Mouse (Mus musculus) forebrain, embryonic 16.5 days (tissue): ENCODE measurements around the gene Lrpprc. TPM values are rescaled to one million over a fixed set of nuclear protein-coding genes. Genes with fewer than 3 reads are reported as not detected.

Experiments
- ATAC-seq: fragments of 200-750 bp; cut with Nextera tagmentation; 2 replicates; pipeline ENCODE4 v1.8.0; 2017; ENCODE audit warnings: mild to moderate bottlenecking, moderate library complexity
- H3K27ac ChIP-seq: fragments of 300-500 bp; sonication (generic); 2 replicates; pipeline ENCODE4 v1.5.1; 2014; ENCODE audit warnings: low read length, control low read depth
- H3K27me3 ChIP-seq: fragments of 300-500 bp; sonication (generic); replicated peaks from 2 replicates; pipeline ENCODE4 v1.6.1; 2014; ENCODE audit warnings: low read length; ENCODE audit not compliant: control insufficient read depth, insufficient read depth
- H3K36me3 ChIP-seq: fragments of 300-500 bp; sonication (generic); 2 replicates; pipeline ENCODE4 v1.6.1; 2014; ENCODE audit not compliant: control insufficient read depth, insufficient read depth
- H3K4me1 ChIP-seq: fragments of 300-500 bp; sonication (generic); replicated peaks from 2 replicates; pipeline ENCODE4 v1.6.1; 2014; ENCODE audit warnings: low read length; ENCODE audit not compliant: control insufficient read depth, insufficient read depth
- H3K4me2 ChIP-seq: fragments of 300-500 bp; sonication (generic); 2 replicates; pipeline ENCODE4 v1.6.1; 2014; ENCODE audit warnings: mild to moderate bottlenecking, low read length, control low read depth
- H3K4me3 ChIP-seq: fragments of 300-500 bp; sonication (generic); replicated peaks from 2 replicates; pipeline ENCODE4 v1.5.1; 2014; ENCODE audit warnings: mild to moderate bottlenecking, low read length, control low read depth
- H3K9ac ChIP-seq: fragments of 300-500 bp; sonication (generic); replicated peaks from 2 replicates; pipeline ENCODE4 v1.6.1; 2014; ENCODE audit warnings: low read depth, low read length, control low read depth
- H3K9me3 ChIP-seq: fragments of 300-500 bp; sonication (generic); 2 replicates; pipeline ENCODE4 v1.6.1; 2016; ENCODE audit warnings: low read length; ENCODE audit not compliant: control insufficient read depth
- WGBS: fragments of 180-500 bp; shearing (Covaris S2); extraction: QIAGEN DNeasy Blood & Tissue Kit; methylation state at CpG from one replicate; pipeline ENCODE4 v1.1.7; 2014; 5-methylcytosine and 5-hydroxymethylcytosine counted together
- polyA plus RNA-seq: library from polyadenylated mRNA; unstranded; fragments of >200 nt; fragmentation: Nextera tagmentation; extraction: Ambion mirVana; gene quantifications from 2 replicates; pipeline ENCODE4 v1.2.1, GENCODE M21; 2015

The Lrpprc gene
- polyA plus RNA-seq, 1 experiment from 2014 or later = 46.8 TPM

DNA sequence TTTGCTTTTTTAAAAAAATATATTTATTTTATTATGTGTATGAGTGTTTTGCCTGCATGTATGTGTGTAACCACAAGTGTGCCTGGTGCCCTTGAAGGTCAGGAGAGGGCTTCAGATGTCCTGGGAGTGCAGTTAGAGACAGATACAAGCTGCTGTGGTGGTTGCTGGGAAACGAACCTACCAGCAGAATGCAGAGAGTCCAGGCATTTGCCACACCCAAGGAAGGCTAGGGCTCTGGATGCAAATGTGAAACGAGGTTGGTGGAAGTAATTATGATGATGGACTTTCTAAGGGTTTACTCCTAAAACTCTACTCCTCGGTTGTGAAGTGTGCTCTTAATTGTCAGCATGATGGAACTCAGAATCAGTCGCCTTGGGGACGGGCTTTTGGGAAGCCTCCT lies 1.4 kb upstream of the Lrpprc start:
- H3K4me1 ChIP-seq = peaks cover 21% of the 10 kb centered on the region
- no peak for ATAC-seq
- H3K27ac ChIP-seq = no peak overlapping the region
- H3K4me2 ChIP-seq = no peak overlapping the region
- no peaks in the 10 kb centered on the region; the same call in 1 of the 2 replicates for H3K36me3 ChIP-seq
- H3K9me3 ChIP-seq = no peaks in the 10 kb centered on the region
- H3K9ac ChIP-seq = no peak overlapping the region
- whole genome bisulfite sequencing = 74% methylated on average over 5 of the region's 5 CpGs
- H3K4me3 ChIP-seq = no peak overlapping the region
- H3K27me3 ChIP-seq = no peaks in the 10 kb centered on the region

DNA sequence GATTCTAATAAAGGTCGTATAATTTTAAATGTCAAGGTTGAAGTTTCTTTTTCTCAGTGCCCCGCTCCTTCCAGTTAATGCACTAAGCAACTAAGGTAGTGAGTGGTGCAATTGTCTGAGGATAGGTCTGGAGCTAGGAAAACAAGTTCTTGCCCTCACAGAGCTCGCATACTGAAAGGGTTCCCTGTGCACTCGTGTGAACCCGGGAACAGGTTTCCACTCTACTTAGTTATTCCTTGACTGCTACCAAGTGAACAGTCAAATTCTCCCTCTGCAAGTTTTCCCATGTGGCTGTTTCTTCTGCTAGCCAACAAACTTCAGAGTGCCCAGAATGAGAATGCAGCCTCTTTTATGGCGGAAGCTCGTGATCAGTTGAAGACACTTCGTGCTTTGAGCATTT lies 567 bp upstream of the Lrpprc start:
- H3K27ac ChIP-seq = peak overlapping the region; percentile 75
- no peaks in the 10 kb centered on the region; the same call in 1 of the 2 replicates for H3K36me3 ChIP-seq
- no peaks in the 10 kb centered on the region for H3K27me3 ChIP-seq
- peak overlapping the region; percentile 75 for H3K4me3 ChIP-seq
- WGBS = 4% methylated on average over 8 of the region's 8 CpGs
- H3K4me1 ChIP-seq = peaks cover 21% of the 10 kb centered on the region
- H3K9me3 ChIP-seq = no peaks in the 10 kb centered on the region
- peak overlapping the region; percentile 68 for H3K4me2 ChIP-seq
- peak; percentile 8 for ATAC-seq
- peak overlapping the region; percentile 84 for H3K9ac ChIP-seq

DNA sequence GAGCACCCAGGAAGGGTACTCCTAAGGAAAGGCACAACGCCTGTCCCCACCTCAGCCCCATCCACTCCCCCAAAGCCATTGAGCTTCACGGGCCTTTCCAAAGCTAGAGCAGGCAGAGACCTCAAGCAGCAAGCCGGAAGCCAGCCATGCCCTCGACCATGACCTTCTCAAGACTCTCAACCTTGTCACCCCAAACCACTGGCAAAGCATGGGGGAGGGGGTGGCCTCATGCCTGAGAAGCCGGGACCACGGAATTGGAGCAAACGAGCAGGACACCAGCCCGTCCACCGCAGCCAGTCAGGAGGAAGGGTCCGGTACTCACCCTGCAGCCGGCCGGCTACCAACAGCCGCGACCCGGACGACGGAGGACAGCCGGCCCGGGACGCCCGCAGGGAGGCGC lies 546 bp downstream of the Lrpprc start:
- Histone ChIP-seq H3K4me1 (peaks cover 21% of the 10 kb centered on the region), H3K27ac (peak overlapping the region; percentile 12; the same call in 1 of the 2 replicates), H3K27me3 (no peaks in the 10 kb centered on the region), H3K9me3 (no peaks in the 10 kb centered on the region), H3K9ac (peak overlapping the region; percentile 84), H3K4me3 (peak overlapping the region; percentile 75), H3K4me2 (peak overlapping the region; percentile 68), H3K36me3 (no peaks in the 10 kb centered on the region; the same call in 1 of the 2 replicates)
- 0 out of 2 replicates have a peak, but pooled peaks have one; percentile 0 for ATAC-seq
- 1% methylated on average over 22 of the region's 22 CpGs for WGBS

DNA sequence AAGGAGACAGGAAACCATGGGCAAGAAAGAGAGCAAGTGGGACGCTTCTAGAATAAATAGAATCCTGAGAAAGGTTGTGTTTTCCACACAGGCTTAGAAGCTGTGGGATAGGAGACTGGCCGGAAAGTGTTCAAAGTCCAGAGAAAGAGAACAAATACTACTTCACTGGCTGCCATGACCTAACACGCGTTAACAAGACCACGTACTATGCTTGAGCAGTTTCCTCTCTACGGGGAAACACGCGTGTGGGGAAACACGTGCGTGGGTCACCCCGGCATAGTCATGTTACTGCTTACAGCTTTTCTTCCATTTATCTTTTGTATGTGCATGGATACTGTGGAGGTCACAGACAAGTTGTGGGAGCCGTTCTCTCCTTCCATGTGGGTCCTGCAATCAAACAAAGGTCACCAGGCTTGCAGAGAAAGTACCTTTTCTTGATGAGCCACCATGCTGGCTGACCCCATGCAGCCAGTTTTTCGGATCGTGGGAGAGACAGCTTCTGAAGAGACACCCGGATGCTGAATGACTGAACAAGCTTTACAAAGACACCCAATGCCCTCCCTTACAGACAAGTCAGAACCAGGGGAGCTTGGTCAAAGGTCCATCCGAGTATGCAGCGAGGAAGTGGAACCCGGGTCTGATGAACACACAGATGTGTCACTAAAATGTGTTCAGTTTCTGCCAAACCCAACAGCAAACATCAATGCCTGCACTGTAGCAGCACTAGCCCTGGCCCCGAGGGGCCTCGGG lies 2.0 kb downstream of the Lrpprc start:
- Histone ChIP-seq H3K9me3 (no peaks in the 10 kb centered on the region), H3K4me3 (no peak overlapping the region), H3K27ac (no peak overlapping the region), H3K27me3 (no peaks in the 10 kb centered on the region), H3K36me3 (no peaks in the 10 kb centered on the region; the same call in 1 of the 2 replicates), H3K9ac (no peak overlapping the region), H3K4me1 (peaks cover 21% of the 10 kb centered on the region), H3K4me2 (no peak overlapping the region)
- WGBS = 91% methylated on average over 20 of the region's 20 CpGs
- ATAC-seq = no peak

DNA sequence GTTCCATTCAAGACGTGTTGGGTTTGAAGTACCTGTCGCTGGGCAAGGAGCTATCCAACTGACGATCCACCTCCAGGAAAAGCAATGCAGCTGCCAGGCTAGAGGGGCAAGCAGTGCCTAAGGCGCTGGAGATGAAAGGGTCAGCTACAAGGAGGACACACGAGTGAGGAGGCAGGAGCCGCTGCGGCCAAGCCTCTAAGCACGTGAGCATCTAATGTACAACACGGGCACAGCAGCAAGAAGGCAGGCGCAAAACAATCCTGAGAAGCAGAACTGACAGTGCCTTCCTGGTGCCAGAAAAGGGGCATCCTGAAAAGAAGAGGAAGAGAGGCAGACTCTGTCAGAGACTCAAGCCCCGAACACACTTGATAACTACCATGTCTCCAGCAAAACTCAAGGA lies 3.1 kb downstream of the Lrpprc start:
- H3K36me3 ChIP-seq = no peaks in the 10 kb centered on the region; the same call in 1 of the 2 replicates
- ATAC-seq = no peak
- 90% methylated on average over 11 of the region's 11 CpGs for WGBS
- peaks cover 21% of the 10 kb centered on the region for H3K4me1 ChIP-seq
- no peaks in the 10 kb centered on the region for H3K27me3 ChIP-seq
- H3K4me2 ChIP-seq = no peak overlapping the region
- H3K27ac ChIP-seq = no peak overlapping the region
- no peaks in the 10 kb centered on the region for H3K9me3 ChIP-seq
- H3K4me3 ChIP-seq = no peak overlapping the region
- no peak overlapping the region for H3K9ac ChIP-seq

DNA sequence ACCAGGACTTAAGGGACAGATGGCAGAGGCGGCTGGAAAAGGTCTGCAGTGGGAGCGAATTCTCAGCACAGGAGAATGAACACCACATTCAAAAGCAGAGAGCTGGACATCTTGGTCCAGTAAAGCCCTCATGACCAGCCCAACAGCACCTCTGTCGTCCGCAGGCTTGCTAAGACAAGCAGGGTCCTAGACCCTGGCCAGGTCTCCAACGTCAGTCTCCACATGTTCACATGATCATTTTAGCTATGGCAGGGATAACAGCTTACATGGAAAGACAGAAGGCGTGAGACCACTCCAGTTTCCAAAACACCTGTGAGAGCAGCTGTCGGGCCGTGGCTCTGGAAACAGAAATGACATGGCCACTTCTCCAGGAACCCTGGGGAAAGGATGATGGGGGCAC lies 3.7 kb downstream of the Lrpprc start:
- no peak for ATAC-seq
- Histone ChIP-seq H3K27me3 (no peaks in the 10 kb centered on the region), H3K9me3 (no peaks in the 10 kb centered on the region), H3K4me1 (peaks cover 18% of the 10 kb centered on the region), H3K36me3 (no peaks in the 10 kb centered on the region; the same call in 1 of the 2 replicates), H3K4me2 (no peak overlapping the region), H3K4me3 (no peak overlapping the region), H3K9ac (no peak overlapping the region), H3K27ac (no peak overlapping the region)
- 90% methylated on average over 8 of the region's 8 CpGs for WGBS

DNA sequence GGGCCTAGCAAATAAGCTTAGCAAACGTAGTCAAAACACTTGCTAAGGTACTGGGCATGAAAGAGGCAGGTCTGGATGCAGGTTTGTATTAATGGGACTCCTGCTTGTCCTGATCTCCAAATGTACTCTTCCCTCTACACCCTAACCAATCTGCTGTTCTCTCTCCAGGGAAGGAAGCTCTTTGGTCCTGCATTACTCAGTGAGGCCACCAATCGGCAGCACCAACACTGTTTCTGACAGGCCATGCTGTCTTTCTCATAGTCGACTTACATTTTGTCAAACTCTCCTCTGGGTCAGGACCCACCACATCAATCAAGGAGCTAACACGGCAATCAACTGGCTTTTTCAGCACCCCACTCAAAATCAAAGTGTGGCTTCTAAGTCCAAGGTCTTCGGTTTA lies 5.4 kb downstream of the Lrpprc start:
- H3K9me3 ChIP-seq = no peaks in the 10 kb centered on the region
- no peak overlapping the region for H3K4me2 ChIP-seq
- H3K4me3 ChIP-seq = no peak overlapping the region
- no peaks in the 10 kb centered on the region for H3K27me3 ChIP-seq
- no peak overlapping the region for H3K27ac ChIP-seq
- ATAC-seq = no peak
- no peaks in the 10 kb centered on the region; the same call in 1 of the 2 replicates for H3K36me3 ChIP-seq
- WGBS = 88% methylated on average over 5 of the region's 5 CpGs
- peaks cover 11% of the 10 kb centered on the region for H3K4me1 ChIP-seq
- H3K9ac ChIP-seq = no peak overlapping the region

DNA sequence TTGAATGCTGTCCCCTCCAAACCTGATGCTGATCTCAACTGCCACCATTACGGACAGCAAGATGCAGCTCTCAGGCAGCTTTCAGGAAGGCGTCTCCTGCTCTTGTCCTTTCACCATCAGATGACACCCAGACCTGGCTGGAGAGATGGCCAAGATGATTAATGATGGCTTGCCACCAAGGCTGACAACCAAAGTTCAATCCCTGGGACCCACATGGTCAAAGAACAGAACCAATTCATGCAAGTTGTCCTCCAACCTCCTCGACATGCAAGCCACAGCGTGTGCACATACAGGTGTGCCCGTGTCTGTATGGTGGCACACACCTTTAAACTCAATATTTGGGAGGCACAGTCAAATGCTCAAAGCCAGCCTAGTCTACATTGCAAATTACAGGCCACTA lies 7.1 kb downstream of the Lrpprc start:
- H3K36me3 ChIP-seq = no peaks in the 10 kb centered on the region; the same call in 1 of the 2 replicates
- no peak overlapping the region for H3K27ac ChIP-seq
- no peaks in the 10 kb centered on the region for H3K27me3 ChIP-seq
- H3K4me1 ChIP-seq = no peaks in the 10 kb centered on the region
- ATAC-seq = no peak
- WGBS = 95% methylated on average over 5 of the region's 5 CpGs
- H3K9ac ChIP-seq = no peak overlapping the region
- H3K4me3 ChIP-seq = no peak overlapping the region
- no peaks in the 10 kb centered on the region for H3K9me3 ChIP-seq
- no peak overlapping the region for H3K4me2 ChIP-seq

DNA sequence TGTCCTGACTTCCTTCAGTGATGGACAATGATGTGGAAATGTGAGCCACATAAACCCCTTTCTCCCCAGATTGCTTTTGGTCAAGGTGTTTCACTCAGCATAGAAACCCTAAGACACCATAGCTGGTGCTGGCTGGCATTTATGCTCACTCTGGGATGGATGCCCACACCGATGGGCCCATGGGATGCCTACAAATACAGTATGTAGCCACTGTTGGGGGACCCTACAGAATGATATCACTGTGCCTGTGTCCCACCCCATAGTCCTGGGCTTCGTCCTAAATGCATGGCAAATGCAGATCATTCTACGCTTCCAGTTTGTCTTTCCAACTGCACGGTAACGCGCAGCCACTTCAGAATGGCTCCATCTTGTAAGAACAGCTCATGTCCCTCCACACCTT lies 10.3 kb downstream of the Lrpprc start:
- H3K4me2 ChIP-seq = no peak overlapping the region
- H3K36me3 ChIP-seq = no peaks in the 10 kb centered on the region
- H3K4me3 ChIP-seq = no peak overlapping the region
- no peak overlapping the region for H3K27ac ChIP-seq
- ATAC-seq = no peak
- H3K9ac ChIP-seq = no peak overlapping the region
- H3K27me3 ChIP-seq = no peaks in the 10 kb centered on the region
- WGBS = 98% methylated on average over 6 of the region's 6 CpGs
- H3K4me1 ChIP-seq = no peaks in the 10 kb centered on the region
- H3K9me3 ChIP-seq = no peaks in the 10 kb centered on the region
